Mouse (Mus musculus) lung, embryonic 14.5 days (tissue): ENCODE data around the gene Zfp160. TPM values are rescaled to one million over a fixed set of nuclear protein-coding genes. Genes with fewer than 3 reads are reported as not detected.
"Not testable (repeated sequence)": the region's sequence is repeated elsewhere in the genome, so short reads cannot be mapped to it uniquely, and the experiment has no call there.

Experiments used
- ATAC-seq: fragments of 200-750 bp; cut with Nextera tagmentation; 2 replicates; pipeline ENCODE4 v1.8.0; 2017; ENCODE audit warnings: mild to moderate bottlenecking, moderate TSS enrichment, moderate library complexity; ENCODE audit not compliant: insufficient read depth
- DNase-seq: peaks from one replicate; pipeline ENCODE4 v3.0.0-alpha.2; 2015
- H3K27ac ChIP-seq: fragments of 300-500 bp; sonication (generic); 2 replicates; pipeline ENCODE4 v1.5.1; 2014; ENCODE audit warnings: low read depth, mild to moderate bottlenecking, moderate library complexity
- H3K27me3 ChIP-seq: fragments of 300-500 bp; sonication (generic); 2 replicates; pipeline ENCODE4 v1.6.1; 2014; ENCODE audit warnings: low read length, control low read depth; ENCODE audit not compliant: insufficient read depth
- H3K36me3 ChIP-seq: fragments of 300-500 bp; sonication (generic); 2 replicates; pipeline ENCODE4 v1.6.1; 2014; ENCODE audit warnings: control low read depth; ENCODE audit not compliant: insufficient read depth
- H3K4me1 ChIP-seq: fragments of 300-500 bp; sonication (generic); 2 replicates; pipeline ENCODE4 v1.6.1; 2014; ENCODE audit warnings: antibody characterized with exemption, control low read depth; ENCODE audit not compliant: insufficient read depth
- H3K4me2 ChIP-seq: fragments of 300-500 bp; sonication (generic); 2 replicates; pipeline ENCODE4 v1.6.1; 2014; ENCODE audit warnings: mild to moderate bottlenecking
- H3K4me3 ChIP-seq: fragments of 300-500 bp; sonication (generic); 2 replicates; pipeline ENCODE4 v1.5.1; 2014; ENCODE audit warnings: low read depth, low read length
- H3K9ac ChIP-seq: fragments of 300-500 bp; sonication (generic); 2 replicates; pipeline ENCODE4 v1.6.1; 2014
- H3K9me3 ChIP-seq: fragments of 300-500 bp; sonication (generic); 2 replicates; pipeline ENCODE4 v1.6.1; 2016; ENCODE audit warnings: low read depth, low read length, control low read depth
- CTCF ChIP-seq: IDR thresholded peaks from 2 replicates; pipeline ENCODE4 v1.5.1; 2016; ENCODE audit warnings: antibody characterized with exemption, low read depth
- WGBS: fragments of 180-500 bp; shearing (Covaris S2); extraction: QIAGEN DNeasy Blood & Tissue Kit; methylation state at CpG from one replicate; pipeline ENCODE4 v1.1.7; 2014; 5-methylcytosine and 5-hydroxymethylcytosine counted together
- polyA plus RNA-seq: library from polyadenylated mRNA; unstranded; fragments of >200 nt; fragmentation: Nextera tagmentation; extraction: Ambion mirVana; gene quantifications from 2 replicates; pipeline ENCODE4 v1.2.1, GENCODE M21; 2014

The Zfp160 gene
- polyA plus RNA-seq, 1 experiment from 2014 or later = 16.2 TPM

GRCm38 (mm10) chr17:21018410-21019080 is 9.8 kb downstream of the Zfp160 start:
- Histone ChIP-seq H3K4me2 (no peak overlapping the region), H3K27me3 (no peaks in the 10 kb centered on the region), H3K9me3 (no peaks in the 10 kb centered on the region), H3K27ac (no peak overlapping the region), H3K9ac (no peak overlapping the region), H3K4me3 (no peak overlapping the region), H3K36me3 (peaks cover 57% of the 10 kb centered on the region), H3K4me1 (no peaks in the 10 kb centered on the region)
- no peak for TF ChIP-seq CTCF
- DNase-seq (no peak), ATAC-seq (no peak)
- 75% methylated on average over 1 of the region's 1 CpGs for WGBS

GRCm38 (mm10) chr17:21048020-21048419 is 39.3 kb downstream of the Zfp160 start:
- 83% methylated on average over 9 of the region's 9 CpGs for WGBS
- not testable (repeated sequence) for H3K27ac ChIP-seq, H3K27me3 ChIP-seq, H3K9ac ChIP-seq, DNase-seq, H3K9me3 ChIP-seq, H3K4me3 ChIP-seq, H3K4me1 ChIP-seq, H3K36me3 ChIP-seq, ATAC-seq, H3K4me2 ChIP-seq

GRCm38 (mm10) chr17:21050901-21051300 is 42.2 kb downstream of the Zfp160 start:
- H3K4me2 ChIP-seq = no peak overlapping the region
- no peak overlapping the region for H3K9ac ChIP-seq
- TF ChIP-seq CTCF = no peak
- no peaks in the 10 kb centered on the region for H3K27me3 ChIP-seq
- no peaks in the 10 kb centered on the region for H3K4me1 ChIP-seq
- WGBS = 79% methylated on average over 1 of the region's 1 CpGs
- H3K9me3 ChIP-seq = no peaks in the 10 kb centered on the region
- no peak overlapping the region for H3K4me3 ChIP-seq
- ATAC-seq (no peak), DNase-seq (no peak)
- H3K36me3 ChIP-seq = no peaks in the 10 kb centered on the region
- H3K27ac ChIP-seq = no peak overlapping the region

- not testable (repeated sequence) for ATAC-seq, H3K9ac ChIP-seq, H3K4me3 ChIP-seq, DNase-seq, H3K27ac ChIP-seq, H3K4me1 ChIP-seq, H3K9me3 ChIP-seq, H3K36me3 ChIP-seq, H3K27me3 ChIP-seq, H3K4me2 ChIP-seq
- no CpG with 5 or more reads among the region's 3 CpGs for WGBS
Measured at GRCm38 (mm10) chr17:21051341-21051740, 42.6 kb downstream of the Zfp160 start.

- H3K4me3 ChIP-seq, H3K4me1 ChIP-seq, H3K9ac ChIP-seq, ATAC-seq, H3K27ac ChIP-seq, H3K27me3 ChIP-seq, H3K4me2 ChIP-seq, DNase-seq, H3K9me3 ChIP-seq, H3K36me3 ChIP-seq: not testable (repeated sequence)
- WGBS = 74% methylated on average over 3 of the region's 3 CpGs
Measured at GRCm38 (mm10) chr17:21051919-21052318, 43.2 kb downstream of the Zfp160 start.

GRCm38 (mm10) chr17:21053267-21053666 is 44.6 kb downstream of the Zfp160 start:
- no peaks in the 10 kb centered on the region for H3K9me3 ChIP-seq
- TF ChIP-seq CTCF = no peak
- no peaks in the 10 kb centered on the region for H3K36me3 ChIP-seq
- no peak overlapping the region for H3K4me2 ChIP-seq
- no peaks in the 10 kb centered on the region for H3K4me1 ChIP-seq
- H3K27me3 ChIP-seq = no peaks in the 10 kb centered on the region
- 79% methylated on average over 2 of the region's 2 CpGs for WGBS
- H3K9ac ChIP-seq = no peak overlapping the region
- H3K4me3 ChIP-seq = no peak overlapping the region
- no peak for ATAC-seq
- no peak for DNase-seq
- no peak overlapping the region for H3K27ac ChIP-seq

- not testable (repeated sequence) for H3K9me3 ChIP-seq, H3K27me3 ChIP-seq, H3K4me1 ChIP-seq, H3K36me3 ChIP-seq, H3K4me2 ChIP-seq, DNase-seq, H3K27ac ChIP-seq, ATAC-seq, H3K4me3 ChIP-seq, H3K9ac ChIP-seq
- WGBS = 88% methylated on average over 1 of the region's 1 CpGs
Measured at GRCm38 (mm10) chr17:21055111-21055510, 46.4 kb downstream of the Zfp160 start.

GRCm38 (mm10) chr17:21065501-21065900 is 56.8 kb downstream of the Zfp160 start:
- DNase-seq = no peak
- Histone ChIP-seq H3K36me3 (no peaks in the 10 kb centered on the region), H3K9me3 (no peaks in the 10 kb centered on the region), H3K9ac (no peak overlapping the region), H3K27me3 (no peaks in the 10 kb centered on the region), H3K4me1 (no peaks in the 10 kb centered on the region), H3K27ac (no peak overlapping the region), H3K4me3 (no peak overlapping the region), H3K4me2 (no peak overlapping the region)
- ATAC-seq = no peak
- WGBS = 24% methylated on average over 1 of the region's 1 CpGs
- TF ChIP-seq CTCF = no peak
